Mouse (Mus musculus) induced T-regulatory cell, adult 2 months (primary cell): ENCODE measurements around the gene Tfr2.

Experiments
- DNase-seq: peaks from one replicate; pipeline ENCODE4 v3.0.0-alpha.2; 2012; ENCODE audit warnings: low read depth

The Tfr2 gene

DNA sequence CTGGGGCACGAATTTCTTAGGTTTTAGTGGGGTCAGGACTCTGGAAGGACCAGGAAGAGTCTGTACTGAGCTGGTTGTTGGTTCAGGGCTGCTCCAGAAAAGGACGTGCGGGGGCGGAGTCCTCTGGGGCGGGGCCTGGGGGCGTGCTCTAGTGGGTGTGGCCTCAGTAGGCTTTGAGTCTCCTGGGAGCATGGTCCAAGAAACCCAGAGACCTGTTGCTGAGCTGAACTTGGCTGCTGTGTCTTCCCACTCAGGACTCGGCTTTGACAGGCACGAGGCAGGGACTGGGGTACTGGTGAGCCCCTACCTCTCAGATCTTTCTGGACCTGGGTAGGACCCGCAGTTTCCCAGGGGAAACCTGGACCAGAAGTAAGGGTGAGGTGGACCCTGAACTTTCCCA is at the start of gene Tfr2:
Gene Tfr2, plus strand, starts transcription at position 176 of the 400 bp plus-strand sequence.
- DNase-seq = peak; percentile 76

DNA sequence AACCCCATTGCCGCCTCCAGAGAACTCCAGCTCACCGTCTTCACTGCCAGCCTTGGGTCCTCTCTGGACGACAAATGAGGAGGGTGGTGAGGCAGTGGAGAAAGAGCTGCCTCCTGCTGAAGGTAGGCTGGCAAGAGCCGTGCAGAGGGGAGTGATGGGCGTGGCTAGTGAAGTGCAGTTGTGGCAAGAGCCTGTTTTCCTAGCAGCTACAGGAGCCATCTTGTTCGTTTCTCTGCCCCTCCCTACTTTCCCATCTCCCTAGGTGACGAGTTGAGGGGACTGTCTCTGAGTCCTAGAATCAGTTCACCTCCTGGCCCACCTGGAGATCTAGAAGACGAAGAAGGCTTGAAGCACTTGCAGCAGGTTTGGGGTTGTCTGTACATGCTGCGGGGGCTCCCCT is 47.8 kb upstream of the Tfr2 start:
- no peak for DNase-seq

DNA sequence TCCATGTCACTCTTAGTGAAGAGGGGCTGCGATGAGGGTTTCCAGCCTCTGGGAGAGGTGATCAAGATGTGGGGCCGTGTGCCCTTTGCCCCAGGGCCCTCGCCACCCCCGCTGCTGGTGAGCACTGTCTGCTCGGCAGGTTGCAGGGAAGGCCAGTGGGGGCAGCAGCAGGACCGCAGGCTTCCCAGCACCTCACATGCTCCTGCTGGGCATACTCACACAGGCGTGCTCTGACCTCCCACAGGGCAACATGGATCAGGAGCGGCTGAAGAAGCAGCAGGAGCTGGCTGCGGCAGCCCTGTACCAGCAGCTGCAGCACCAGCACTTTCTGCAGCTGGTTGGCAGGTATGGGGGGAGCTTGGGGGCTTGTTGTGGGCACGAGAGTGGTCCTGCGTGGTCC is 46.9 kb upstream of the Tfr2 start:
- DNase-seq = no peak

DNA sequence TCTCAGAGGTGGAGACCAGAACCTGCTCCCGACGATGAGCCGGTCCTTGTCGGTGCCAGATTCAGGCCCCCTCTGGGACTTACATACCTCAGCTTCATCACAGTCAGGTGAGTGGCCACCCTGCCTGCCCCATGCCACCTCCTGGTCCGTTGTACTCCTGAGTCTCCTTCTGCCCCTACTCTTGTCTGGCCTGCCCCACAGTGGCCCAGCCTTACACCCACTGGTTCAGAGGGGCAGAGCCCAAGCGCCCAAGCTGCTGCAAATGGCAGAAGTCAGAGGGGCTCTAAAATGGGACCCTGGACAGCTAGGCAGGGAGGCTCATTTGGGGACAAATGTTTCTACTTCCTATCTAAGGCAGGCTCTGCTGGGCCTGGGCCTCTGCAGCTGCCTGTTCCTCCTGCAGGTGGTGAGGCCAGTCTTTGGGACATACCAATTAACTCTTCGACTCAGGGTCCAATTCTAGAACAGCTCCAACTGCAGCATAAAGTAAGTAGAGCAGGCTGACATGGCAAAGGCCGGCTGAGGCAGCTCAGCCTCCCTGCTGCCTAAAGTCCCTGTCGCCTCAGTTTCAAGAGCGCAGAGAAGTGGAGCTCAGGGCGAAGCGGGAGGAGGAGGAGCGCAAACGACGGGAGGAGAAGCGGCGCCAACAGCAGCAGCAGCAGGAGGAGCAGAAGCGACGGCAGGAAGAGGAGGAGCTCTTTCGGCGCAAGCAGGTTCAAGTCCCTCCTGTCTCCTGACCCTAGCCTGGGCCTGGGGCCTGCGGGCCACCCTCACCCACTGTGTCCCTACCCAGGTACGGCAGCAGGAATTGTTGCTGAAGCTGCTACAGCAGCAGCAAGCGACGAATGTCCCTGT is 46.0 kb upstream of the Tfr2 start:
- no peak for DNase-seq

DNA sequence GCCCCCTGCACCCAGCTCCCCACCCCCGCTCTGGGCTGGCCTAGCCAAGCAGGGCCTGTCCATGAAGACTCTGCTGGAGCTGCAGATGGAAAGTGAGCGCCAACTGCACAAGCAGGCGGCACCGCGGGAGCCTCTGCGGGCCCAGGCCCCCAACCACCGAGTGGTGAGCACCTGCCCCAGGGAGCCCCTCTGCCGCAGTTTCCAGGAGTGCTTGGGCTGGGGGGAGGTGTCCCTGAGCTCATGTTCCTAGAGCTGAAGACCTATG is 45.5 kb upstream of the Tfr2 start:
- DNase-seq = no peak

DNA sequence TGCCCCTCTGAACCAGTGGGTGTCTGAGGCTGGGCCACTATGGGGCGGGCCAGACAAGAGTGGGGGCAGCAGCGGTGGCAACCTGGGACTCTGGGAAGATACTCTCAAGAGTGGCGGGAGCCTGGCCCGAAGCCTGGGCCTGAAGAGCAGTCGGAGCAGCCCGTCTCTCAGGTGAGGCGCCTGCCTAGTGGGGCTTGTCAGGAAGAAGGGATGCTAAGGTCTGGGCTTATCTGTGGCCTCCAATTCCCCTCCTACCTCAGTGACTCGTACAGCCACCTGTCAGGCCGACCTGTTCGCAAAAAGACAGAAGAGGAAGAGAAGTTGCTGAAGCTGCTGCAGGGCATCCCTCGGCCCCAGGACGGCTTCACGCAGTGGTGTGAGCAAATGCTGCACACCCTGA is 45.0 kb upstream of the Tfr2 start:
- no peak for DNase-seq

DNA sequence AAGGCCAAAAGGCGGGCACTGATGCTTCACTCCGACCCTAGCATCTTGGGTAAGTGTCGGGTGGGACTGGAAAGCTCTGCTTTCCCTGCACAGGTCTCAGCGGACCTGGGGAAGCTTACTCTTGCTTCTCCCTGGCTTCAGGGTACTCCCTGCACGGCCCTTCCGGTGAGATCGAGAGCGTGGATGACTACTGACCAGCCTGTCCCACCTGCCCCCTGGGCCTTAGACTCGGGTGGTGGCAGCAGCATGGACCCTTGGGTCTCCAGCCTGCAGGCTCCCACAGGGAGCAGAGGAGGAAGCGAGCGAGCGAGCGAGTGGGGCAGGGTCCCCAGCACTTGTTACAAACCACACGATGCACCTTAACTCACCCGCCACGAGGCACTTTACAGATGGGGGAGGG is 44.1 kb upstream of the Tfr2 start:
- no peak for DNase-seq

DNA sequence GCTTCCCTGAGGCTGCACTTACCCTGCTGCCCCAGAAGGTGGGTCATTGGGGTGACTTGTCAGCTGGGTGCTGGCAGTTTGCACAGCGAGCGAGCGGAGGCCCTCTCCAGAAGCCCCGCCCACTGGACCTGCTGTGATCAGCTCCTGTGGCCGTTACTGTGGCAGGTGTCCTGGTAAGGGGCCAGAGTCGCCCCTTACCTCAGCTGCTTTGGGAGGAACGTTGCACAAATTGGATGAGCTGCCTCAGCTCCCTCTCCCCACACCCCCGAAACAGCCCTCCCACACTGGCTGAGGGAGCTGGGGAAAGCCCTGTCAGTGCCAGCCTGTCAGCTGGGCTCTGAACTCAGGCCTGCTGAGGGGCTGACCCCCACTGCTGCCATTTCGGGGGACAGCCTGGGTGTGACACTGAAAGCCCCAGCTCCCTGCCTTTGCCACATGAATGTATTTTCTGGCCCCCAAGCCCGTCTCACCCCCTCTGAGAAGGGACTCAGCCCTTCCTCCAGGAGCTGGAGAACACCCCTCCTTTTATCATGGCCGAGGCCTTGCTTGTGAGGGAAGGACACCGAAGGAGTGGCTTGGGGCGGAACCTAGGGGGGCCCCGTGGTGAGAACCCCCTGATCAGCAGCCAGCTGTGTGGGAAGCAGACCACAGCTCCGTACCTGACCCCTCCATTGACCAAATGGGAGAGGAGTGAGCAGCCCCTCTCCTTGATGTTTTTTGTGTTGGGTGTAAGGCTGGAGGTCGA is 43.3 kb upstream of the Tfr2 start:
- DNase-seq = peak; percentile 51

DNA sequence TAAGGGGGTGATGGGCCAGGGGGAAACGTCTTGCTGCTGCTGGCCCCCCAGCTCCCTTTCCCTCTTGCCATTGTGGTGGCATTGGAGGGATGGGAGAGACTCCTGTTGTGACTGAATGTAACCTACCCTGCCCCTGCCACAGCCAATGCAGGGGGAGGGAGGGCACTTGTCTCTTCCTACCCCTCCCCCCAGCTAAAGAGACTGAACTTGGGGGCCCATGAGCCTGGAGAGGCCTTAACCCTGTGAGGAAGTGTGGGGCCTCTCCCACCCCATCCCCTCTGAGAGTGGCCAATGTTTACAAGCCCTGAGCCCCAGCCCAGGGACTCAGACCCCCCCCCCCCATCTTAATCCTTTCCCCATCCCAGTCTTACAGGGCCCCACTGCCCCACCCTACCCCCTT is 42.2 kb upstream of the Tfr2 start:
- no peak for DNase-seq

DNA sequence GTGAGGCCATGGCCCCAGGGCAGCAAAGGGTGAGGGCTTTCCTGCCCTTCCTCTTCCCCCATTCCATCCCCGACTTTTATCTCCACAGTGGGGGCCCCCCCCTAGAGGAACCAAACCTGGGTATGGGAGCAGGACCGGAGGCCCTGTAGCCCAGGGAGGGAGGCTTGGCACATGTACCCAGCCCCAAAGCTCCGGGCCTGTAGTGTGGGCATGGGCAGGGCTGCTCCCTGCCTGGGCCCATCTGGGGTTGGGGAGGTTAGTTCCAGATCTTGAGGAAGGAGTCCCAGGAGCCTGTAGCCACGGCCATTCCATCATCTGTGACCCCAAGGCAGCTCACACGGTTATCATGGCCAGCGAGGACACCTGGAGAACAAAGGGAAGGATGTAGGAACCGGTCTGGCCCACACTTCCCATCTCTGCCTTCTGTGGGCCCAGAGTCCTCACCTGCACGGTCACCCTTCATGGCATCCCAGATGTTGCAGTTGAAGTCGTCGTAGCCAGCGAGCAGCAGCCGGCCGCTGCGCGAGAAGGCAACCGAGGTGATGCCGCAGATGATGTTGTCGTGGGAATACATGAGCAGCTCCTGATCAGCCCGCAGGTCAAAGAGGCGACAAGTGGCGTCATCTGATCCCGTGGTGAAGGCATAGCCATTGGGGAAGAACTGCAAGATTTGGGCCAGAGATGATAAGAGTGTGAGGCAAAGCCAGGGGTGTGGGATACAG is 41.2 kb upstream of the Tfr2 start:
- DNase-seq = no peak

DNA sequence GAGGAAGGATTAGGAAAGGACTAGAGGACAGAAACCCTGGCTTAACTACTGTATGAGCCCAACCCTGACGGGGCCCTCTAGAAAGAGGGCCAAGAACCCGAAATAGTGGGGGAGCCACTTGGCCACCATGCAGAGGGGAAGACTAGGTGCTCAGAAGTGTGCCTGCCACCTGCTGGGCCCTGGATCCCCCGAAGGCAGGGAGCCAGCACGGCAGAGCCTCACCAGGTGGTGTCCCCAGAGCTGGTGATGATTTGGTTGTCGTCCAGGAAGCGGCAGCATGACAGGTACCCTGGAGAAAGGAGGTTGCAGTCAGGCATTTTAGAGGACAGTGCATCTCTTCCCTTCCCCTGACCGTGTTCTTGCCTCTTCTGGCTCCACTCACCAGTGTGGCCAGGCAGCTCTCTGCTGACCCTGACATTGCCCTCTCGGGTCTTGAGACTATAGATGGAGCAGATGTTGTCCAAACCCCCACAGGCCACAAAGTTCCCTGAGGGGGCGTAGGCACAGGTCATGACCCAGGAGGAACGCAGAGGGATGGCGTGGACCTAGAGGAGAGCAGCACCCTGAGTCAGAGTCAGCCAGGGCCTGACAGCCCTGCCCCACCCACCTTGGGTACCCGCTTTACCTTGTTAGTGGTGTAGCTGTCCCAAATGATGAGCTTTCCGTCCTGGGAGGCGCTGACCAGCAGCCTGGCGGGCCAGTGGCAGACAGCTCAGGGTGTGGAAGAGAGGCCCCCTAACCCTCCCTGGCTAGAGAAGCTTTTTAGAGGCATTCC is 40.2 kb upstream of the Tfr2 start:
- DNase-seq = no peak

DNA sequence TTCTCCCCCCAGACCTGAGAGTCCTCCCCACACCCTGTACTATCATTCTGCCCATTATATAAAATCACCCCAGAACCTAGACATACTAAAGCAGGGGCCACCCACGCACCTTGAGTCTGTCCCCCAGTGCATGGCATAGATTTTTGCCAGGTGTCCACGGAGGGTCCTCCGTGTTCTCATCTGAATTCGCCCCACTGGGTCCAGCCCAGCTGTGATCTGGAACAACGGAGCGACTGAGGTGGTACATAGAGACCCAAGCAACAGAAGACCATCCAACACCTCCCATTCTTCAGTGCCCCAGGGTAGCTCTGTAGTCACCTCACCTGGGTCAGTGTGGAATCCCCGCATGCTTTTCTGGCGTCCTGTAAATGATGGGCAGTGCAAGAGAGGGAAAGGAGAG is 39.6 kb upstream of the Tfr2 start:
- DNase-seq = no peak

DNA sequence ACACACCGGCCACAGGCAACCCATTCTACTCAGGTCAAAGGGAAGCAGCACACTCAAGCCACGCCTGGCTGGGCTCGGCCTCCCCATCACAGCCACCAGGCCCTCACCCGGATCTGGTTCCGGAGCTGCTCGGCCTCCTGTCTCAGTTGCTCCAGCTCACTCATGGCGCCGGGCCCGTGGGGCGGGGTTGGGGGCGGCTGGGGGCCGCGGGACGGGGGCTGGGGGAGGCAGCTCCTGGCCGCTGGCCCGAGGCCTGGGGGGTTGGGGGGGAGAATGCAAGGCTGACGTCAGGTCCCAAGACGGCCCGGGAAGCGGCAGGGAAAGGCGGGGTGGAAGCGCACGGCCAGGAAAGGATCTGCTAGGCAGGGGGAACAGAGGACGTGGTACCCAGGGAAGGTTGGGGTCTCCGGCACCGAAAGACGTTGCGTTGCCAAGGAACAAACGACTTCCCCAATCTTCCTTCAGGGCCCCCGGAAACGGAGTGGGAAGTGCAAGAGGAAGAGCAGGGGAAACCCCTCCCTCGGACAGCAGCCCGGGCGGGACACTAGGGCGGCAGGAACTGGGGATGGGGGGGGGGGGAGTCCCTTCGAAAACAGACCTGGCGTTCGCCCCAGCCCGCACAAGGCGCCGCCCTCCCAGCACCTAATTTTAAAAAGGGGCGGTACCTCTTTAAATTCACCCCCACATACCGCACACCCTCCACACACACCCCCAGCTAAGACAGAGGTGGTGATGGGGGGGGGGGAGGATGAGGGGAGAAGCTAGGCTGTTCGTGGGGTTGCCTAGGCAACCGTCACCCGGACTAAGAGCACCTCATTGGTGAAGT is 38.8 kb upstream of the Tfr2 start:
- peak; percentile 88 for DNase-seq

DNA sequence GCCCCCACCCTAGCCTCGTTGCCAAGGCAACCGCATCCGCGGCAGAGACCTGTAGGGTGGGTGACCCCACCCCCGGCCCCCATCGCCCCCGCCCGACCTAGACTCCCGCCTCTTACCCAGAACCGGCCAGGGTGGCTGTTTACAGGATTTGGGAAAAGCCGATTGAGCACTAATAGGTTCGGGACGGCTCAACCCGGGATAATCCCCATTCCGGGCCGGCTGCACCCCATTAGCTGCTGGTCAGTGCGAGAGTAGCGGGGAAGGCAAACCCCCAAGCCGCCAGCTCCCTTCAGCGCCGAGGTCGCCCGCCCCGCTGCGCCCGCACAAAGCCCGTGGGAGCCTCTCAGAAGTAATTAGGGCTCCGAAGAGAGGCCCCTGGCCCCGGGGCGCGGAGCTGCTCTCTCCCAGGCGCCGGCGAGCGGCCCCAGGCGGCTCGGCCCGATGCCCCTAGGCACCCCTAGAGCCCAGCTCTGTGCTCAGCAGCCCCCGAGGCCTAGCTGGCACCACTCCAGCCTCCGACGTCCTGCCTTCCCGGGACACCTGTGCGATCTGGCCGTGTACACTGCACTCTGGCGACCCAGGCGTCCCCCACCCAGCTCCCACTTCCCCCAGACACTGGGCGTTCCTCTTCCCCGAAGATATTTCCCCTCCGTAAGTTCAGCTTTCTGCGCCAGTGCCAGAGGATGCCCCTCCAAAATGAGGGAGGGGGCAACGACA is 38.1 kb upstream of the Tfr2 start:
- DNase-seq = peak; percentile 61

DNA sequence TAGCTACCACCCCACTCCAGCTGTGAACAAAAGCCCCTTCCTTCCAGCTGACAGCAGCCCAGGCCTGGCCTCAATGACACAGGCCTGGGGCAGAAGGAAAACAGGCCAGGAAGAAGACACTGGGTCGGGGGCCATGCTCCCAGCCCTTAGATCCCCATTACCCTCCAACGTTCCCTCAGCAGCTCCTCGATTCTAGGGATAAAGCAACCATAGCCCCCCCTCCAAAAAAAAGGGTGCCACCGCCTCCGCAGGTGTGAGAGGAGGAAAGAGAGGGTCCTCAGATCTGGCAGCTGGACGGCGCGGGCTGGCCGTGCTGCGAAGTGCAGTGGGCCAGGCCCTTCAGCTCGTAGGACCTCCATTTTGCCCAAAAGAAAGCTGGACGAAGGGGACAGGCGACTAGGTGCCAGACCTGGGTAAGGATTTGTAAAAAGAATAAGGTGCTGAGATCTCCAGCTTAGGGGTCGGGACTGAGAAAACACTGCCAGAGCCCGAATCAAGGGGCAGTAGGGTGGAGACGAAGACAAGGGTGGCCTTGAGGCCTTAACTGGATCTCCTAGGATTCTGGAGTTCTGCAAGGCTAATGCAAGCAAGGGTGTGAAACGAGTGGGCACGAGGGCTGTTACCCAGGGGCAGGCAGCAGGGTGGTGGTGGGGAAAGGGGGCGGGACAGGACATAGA is 37.4 kb upstream of the Tfr2 start:
- peak; percentile 54 for DNase-seq

DNA sequence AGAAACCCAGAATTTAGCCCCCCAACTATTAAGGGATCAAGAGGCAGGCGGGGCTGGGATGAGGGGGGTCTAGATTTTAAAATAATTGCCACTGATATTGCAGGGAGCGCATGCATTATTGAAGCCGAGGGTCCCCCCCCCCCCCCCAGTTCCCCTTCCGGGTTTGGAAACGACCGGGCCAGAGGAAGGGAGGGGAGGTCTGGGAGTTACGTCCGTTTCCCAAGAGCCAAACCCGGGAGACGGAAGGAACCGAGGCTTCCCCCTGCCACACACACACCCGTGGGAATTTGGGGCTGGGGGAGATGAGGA is 36.9 kb upstream of the Tfr2 start:
- no peak for DNase-seq

DNA sequence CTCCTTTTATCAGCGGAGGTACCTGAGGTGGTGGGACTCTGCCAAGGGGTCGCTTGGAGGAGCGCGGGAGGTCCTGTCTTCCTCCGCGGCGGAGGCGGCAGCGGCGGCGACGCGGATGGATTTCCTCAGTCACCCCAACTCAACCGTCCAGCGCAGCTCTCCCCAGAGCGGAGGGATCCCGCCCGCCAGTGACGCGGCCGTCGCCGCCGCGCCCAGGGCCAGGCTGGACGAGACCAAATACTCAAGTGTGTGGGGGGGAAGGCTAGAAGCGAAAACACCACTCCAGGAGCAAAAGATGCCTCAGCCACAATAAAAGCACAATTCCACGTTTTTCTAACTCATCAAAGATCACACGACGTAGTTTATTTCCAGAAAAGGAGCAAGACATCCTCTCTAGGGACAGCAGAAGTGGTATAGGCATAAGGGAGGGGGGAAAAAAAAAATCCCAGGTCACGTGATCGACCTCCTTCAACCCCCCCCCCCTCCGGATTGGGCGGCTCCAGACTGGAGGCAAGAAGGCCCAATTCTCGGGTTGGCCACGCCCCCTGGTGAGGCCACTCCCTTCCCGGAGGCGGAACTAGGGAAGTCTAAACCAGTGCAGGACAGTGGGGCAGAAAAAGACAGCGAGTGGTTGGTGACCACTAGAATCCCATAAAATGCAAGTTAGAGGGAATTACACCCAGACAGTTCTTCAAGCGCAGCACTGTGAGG is 36.4 kb upstream of the Tfr2 start, which contains the start of the genes Epo and Gnb2:
Gene Epo, minus strand, starts transcription at position 126 of the 711 bp plus-strand sequence.
Gene Gnb2, minus strand, starts transcription at position 394 of the 711 bp plus-strand sequence.
- peak; percentile 99 for DNase-seq

DNA sequence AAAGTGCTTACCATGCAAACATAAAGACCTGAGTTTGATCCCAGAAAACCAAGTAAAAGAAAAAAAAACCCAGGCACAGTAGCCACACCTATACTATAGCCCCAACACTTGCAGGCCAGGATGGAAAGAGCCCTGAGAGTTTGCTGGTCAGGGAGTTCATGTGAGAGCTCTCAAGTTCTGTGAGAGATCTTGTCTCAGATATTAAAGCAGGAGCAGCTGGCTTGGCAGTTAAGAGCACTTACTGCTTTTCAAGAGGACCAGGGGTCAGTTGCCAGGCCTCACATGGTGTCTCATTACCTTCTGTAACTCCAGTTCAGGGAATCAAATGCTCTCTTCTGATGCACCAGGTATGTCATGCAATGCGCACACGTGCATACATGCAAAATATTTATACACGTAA is 34.9 kb upstream of the Tfr2 start:
- DNase-seq = no peak

DNA sequence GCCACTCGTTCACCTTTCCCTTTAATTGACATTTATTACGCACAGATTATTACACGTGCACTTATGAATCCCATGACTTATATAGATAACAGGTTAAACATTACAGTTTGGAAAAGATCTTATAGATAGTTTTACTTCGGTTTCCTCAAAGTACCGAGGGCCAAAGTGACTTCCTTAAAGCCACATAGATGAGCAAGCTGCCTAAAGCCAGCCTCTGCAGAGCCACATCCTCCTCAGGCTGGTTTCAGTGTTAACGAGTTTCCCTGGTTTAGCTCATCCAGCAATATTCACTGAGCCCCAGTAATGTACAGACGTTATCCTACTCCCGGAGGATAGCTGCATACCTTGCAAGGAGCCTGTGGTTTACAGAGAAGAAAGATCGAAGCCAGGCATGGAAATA is 34.3 kb upstream of the Tfr2 start:
- DNase-seq = peak; percentile 49

DNA sequence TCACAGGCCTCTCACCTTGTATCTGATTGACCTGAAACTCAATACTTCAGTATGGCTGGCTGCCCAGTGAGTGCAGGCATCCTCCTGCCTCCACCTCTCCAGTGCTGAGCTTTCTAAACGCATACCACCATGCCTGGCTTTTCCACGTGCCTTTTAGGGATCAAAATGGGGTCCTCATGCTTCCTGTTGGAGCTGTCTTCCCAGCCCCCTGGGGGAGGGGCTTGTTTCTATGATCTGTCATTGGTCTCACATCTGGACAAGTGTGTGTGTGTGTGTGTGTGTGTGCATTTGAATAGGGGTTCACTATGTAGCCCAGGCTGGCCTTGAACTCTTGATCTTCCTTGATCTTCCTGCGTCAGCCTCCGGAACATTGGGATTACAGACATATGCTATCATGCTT is 32.2 kb upstream of the Tfr2 start:
- no peak for DNase-seq
